Mouse (Mus musculus): ENCODE data around the gene Dpp6. TPM values are rescaled to one million over a fixed set of nuclear protein-coding genes. Genes with fewer than 3 reads are reported as not detected.

Dpp6 gene
- polyA plus RNA-seq, 1 experiment from 2014 or later = 42.0 TPM

DNA sequence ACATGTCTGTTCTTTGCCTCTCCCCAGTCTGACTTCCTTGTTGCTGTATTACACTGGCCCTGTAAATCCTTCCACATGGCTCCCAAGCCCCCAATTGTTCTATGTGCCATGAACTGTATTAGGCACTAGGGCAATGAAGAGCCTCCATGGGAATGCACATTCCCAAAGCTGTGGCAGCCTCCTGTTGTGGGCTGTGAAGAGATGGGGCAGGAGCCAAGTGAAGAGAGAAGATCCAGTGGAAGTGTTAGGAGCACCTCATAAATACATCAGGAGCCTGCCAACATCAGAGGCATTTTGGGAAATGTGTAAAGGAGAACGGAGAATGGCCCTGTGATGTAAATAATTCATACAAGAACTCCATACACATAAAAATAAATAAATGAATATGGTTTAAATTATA, 824.9 kb downstream of the Dpp6 start:
- Histone ChIP-seq H3K9ac (replicated peaks; ENCODE audit: low read depth, low read length) (no peak overlapping the region), H3K9me3 (ENCODE audit: control insufficient read depth, low read length) (no peaks in the 10 kb centered on the region), H3K27ac (ENCODE audit: low read length) (no peak overlapping the region), H3K4me3 (replicated peaks; ENCODE audit: low read length) (no peak overlapping the region), H3K27me3 (replicated peaks; ENCODE audit: control insufficient read depth, insufficient read depth, low read length) (no peaks in the 10 kb centered on the region), H3K4me2 (ENCODE audit: low read length) (no peak overlapping the region), H3K36me3 (ENCODE audit: control insufficient read depth, insufficient read depth) (no peaks in the 10 kb centered on the region; the same call in 1 of the 2 replicates), H3K4me1 (replicated peaks; ENCODE audit: control insufficient read depth, insufficient read depth, low read length) (no peaks in the 10 kb centered on the region)
- ATAC-seq = no peak
- 64% methylated on average over 1 of the region's 1 CpGs for WGBS

DNA sequence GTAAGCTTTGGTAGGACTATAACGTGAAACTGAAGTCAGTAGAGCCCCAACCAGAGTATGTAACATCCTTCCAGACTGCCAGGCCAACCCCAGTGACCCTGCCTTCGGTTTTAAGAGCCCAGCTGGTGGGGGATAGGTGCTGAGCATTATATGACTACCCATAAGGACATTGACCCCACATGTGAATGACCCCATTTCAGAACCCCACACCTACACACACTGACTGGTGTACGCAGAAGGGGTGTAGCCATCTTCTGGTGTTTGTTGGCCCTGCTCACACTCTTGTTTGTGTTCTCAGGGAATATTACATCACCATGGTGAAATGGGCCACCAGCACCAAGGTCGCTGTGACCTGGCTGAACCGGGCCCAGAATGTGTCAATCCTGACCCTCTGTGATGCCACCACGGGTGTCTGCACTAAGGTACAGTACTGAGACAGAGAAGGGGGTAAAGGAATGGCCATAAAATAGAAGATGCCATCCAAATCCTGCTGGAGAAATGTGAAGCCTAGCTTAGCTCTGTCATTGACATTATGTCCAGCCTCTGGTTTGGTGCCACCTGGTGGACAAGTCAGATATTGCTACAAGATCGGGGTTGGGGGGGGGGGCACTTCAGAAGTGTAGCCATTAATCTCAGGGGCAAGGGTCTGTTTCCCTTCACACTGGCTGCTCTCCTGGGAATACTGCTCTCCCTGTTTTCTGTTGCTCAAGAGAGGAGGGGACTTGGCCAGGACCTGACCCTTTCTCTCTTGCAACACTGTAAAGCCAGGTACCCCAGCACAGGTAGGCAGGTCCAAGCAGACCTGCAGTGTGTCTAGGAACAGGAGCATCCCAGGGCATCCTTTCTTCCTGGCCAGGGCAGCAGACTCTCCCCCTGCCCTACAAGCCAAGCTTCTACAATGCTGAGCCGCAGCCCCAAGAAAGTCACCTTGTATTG, 835.1 kb downstream of the Dpp6 start:
- Histone ChIP-seq H3K27ac (ENCODE audit: low read length) (no peak overlapping the region), H3K4me2 (ENCODE audit: low read length) (no peak overlapping the region), H3K9ac (replicated peaks; ENCODE audit: low read depth, low read length) (no peak overlapping the region), H3K9me3 (ENCODE audit: control insufficient read depth, low read length) (no peaks in the 10 kb centered on the region), H3K27me3 (replicated peaks; ENCODE audit: control insufficient read depth, insufficient read depth, low read length) (no peaks in the 10 kb centered on the region), H3K4me3 (replicated peaks; ENCODE audit: low read length) (no peak overlapping the region), H3K36me3 (ENCODE audit: control insufficient read depth, insufficient read depth) (no peaks in the 10 kb centered on the region), H3K4me1 (replicated peaks; ENCODE audit: control insufficient read depth, insufficient read depth, low read length) (no peaks in the 10 kb centered on the region)
- ATAC-seq = no peak; the same call in 1 of the 2 replicates
- WGBS = 54% methylated on average over 8 of the region's 8 CpGs

DNA sequence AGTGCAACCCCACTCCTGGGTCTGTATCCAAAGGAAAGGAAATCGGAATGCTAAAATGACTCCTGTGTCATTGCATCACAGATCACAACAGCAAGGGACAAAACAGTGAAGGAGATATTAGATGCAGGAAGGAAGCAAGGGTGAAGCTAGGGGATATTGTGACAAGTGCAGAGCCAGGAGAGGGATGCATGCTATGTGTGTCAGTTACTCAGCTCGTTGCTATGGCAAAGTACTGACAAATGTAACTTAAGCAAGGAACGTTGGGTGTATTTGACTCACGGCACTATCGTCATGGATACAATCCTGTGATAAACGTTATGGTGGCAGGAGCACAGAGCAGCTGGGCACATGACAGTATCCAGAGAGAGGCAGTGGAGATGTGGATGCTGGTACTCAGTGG, 839.1 kb downstream of the Dpp6 start:
- 0 out of 2 replicates have a peak, but pooled peaks have one; percentile 30 for ATAC-seq
- H3K27ac ChIP-seq (ENCODE audit: low read length) = no peak overlapping the region
- no peak overlapping the region for H3K4me2 ChIP-seq (ENCODE audit: low read length)
- 59% methylated on average over 6 of the region's 6 CpGs for WGBS
- no peaks in the 10 kb centered on the region for H3K27me3 ChIP-seq (replicated peaks; ENCODE audit: control insufficient read depth, insufficient read depth, low read length)
- no peaks in the 10 kb centered on the region for H3K36me3 ChIP-seq (ENCODE audit: control insufficient read depth, insufficient read depth)
- no peak overlapping the region for H3K9ac ChIP-seq (replicated peaks; ENCODE audit: low read depth, low read length)
- no peak overlapping the region for H3K4me3 ChIP-seq (replicated peaks; ENCODE audit: low read length)
- no peaks in the 10 kb centered on the region for H3K4me1 ChIP-seq (replicated peaks; ENCODE audit: control insufficient read depth, insufficient read depth, low read length)
- H3K9me3 ChIP-seq (ENCODE audit: control insufficient read depth, low read length) = no peaks in the 10 kb centered on the region

DNA sequence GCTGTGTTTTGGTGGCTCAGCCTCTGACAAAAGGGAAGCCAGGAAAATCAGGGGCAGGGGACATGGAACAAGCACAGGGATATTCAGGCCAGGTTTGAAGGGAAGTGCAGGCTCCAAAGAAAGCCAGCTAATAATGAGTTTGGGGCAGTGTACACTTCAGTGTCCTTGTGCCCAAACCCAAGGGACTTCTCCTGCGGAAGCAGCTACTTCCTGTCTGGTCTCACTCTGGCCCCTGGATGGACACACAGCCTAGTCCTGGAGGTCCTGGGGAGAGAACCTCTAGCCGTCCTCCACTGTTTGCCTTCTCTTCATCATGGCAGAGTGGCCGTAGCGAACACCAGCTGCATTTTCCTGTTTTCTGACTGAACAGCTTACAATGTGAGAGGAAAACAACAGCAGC, 840.7 kb downstream of the Dpp6 start:
- H3K4me1 ChIP-seq (replicated peaks; ENCODE audit: control insufficient read depth, insufficient read depth, low read length) = no peaks in the 10 kb centered on the region
- no peaks in the 10 kb centered on the region for H3K27me3 ChIP-seq (replicated peaks; ENCODE audit: control insufficient read depth, insufficient read depth, low read length)
- no peak for ATAC-seq
- H3K4me2 ChIP-seq (ENCODE audit: low read length) = no peak overlapping the region
- no peaks in the 10 kb centered on the region for H3K9me3 ChIP-seq (ENCODE audit: control insufficient read depth, low read length)
- H3K9ac ChIP-seq (replicated peaks; ENCODE audit: low read depth, low read length) = no peak overlapping the region
- WGBS = 64% methylated on average over 4 of the region's 4 CpGs
- no peak overlapping the region for H3K27ac ChIP-seq (ENCODE audit: low read length)
- no peaks in the 10 kb centered on the region for H3K36me3 ChIP-seq (ENCODE audit: control insufficient read depth, insufficient read depth)
- no peak overlapping the region for H3K4me3 ChIP-seq (replicated peaks; ENCODE audit: low read length)

DNA sequence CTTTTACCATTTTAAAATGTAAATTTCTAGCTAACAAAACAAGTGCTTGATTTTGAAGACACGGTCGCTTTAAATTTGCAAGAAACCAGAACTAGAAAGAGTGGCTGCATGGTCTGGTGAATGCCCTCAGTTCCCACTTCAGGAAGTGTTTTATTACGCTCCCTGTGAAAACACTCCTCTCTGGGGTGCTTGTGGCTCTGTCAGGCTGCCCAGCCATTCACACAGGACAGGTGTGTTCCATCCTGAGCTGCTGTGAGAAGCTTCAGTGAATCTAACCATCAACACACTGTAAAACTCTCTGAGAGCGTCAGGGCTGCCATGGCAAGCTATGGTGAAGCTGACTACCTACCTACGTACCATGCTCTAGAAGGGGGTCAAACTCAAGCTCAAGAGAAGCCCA, 841.2 kb downstream of the Dpp6 start:
- H3K4me1 ChIP-seq (replicated peaks; ENCODE audit: control insufficient read depth, insufficient read depth, low read length) = no peaks in the 10 kb centered on the region
- H3K27ac ChIP-seq (ENCODE audit: low read length) = no peak overlapping the region
- no peak for ATAC-seq
- no peaks in the 10 kb centered on the region for H3K36me3 ChIP-seq (ENCODE audit: control insufficient read depth, insufficient read depth)
- H3K9ac ChIP-seq (replicated peaks; ENCODE audit: low read depth, low read length) = no peak overlapping the region
- no peaks in the 10 kb centered on the region for H3K27me3 ChIP-seq (replicated peaks; ENCODE audit: control insufficient read depth, insufficient read depth, low read length)
- H3K4me2 ChIP-seq (ENCODE audit: low read length) = no peak overlapping the region
- 84% methylated on average over 5 of the region's 5 CpGs for WGBS
- H3K4me3 ChIP-seq (replicated peaks; ENCODE audit: low read length) = no peak overlapping the region
- no peaks in the 10 kb centered on the region for H3K9me3 ChIP-seq (ENCODE audit: control insufficient read depth, low read length)

DNA sequence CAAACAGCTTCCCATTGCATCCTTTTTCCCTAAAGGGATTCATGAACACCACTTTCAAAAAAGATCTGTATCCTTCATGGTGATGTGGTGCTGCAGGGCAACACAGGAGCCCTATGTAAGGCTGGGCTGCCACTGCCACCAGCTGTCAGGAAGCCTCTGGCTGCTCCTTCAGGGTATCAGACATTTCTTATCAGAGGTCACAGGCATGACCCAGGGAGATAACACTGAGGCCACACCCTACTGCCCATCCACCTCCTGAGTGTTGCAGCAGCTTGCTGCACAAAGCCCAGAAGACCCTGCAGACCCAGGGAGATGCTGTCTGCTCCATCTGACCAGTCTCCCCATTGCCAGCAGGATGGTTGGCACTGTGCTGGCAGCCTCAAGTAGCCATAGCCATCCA, 841.6 kb downstream of the Dpp6 start:
- H3K4me2 ChIP-seq (ENCODE audit: low read length) = no peak overlapping the region
- no peak overlapping the region for H3K4me3 ChIP-seq (replicated peaks; ENCODE audit: low read length)
- no peaks in the 10 kb centered on the region for H3K27me3 ChIP-seq (replicated peaks; ENCODE audit: control insufficient read depth, insufficient read depth, low read length)
- ATAC-seq = no peak
- no peak overlapping the region for H3K27ac ChIP-seq (ENCODE audit: low read length)
- no peaks in the 10 kb centered on the region for H3K4me1 ChIP-seq (replicated peaks; ENCODE audit: control insufficient read depth, insufficient read depth, low read length)
- no peak overlapping the region for H3K9ac ChIP-seq (replicated peaks; ENCODE audit: low read depth, low read length)
- no peaks in the 10 kb centered on the region for H3K9me3 ChIP-seq (ENCODE audit: control insufficient read depth, low read length)
- no peaks in the 10 kb centered on the region for H3K36me3 ChIP-seq (ENCODE audit: control insufficient read depth, insufficient read depth)

DNA sequence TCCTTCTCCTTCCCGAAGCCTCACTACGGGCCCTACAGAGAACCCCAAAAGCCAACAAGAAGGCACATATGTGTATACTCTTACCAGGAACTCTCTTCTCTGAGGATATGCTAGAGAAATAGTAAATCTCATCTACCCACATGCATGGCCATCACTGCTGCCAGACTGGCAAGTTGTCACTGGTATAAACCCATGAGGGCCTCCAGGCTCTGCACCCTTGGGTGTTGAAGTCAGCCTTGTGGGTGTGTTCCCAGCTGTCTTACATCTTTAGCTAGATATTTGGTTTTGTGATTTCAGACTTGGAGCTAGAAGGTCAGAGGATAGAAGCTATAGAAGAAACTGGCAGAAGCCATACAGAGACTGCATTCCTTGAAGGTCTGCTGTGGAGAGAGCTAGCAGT, 842.0 kb downstream of the Dpp6 start:
- no peak overlapping the region for H3K9ac ChIP-seq (replicated peaks; ENCODE audit: low read depth, low read length)
- no peak for ATAC-seq
- H3K27ac ChIP-seq (ENCODE audit: low read length) = no peak overlapping the region
- H3K4me2 ChIP-seq (ENCODE audit: low read length) = no peak overlapping the region
- no peaks in the 10 kb centered on the region for H3K9me3 ChIP-seq (ENCODE audit: control insufficient read depth, low read length)
- WGBS = 97% methylated on average over 2 of the region's 2 CpGs
- H3K27me3 ChIP-seq (replicated peaks; ENCODE audit: control insufficient read depth, insufficient read depth, low read length) = no peaks in the 10 kb centered on the region
- H3K36me3 ChIP-seq (ENCODE audit: control insufficient read depth, insufficient read depth) = no peaks in the 10 kb centered on the region
- no peak overlapping the region for H3K4me3 ChIP-seq (replicated peaks; ENCODE audit: low read length)
- no peaks in the 10 kb centered on the region for H3K4me1 ChIP-seq (replicated peaks; ENCODE audit: control insufficient read depth, insufficient read depth, low read length)

DNA sequence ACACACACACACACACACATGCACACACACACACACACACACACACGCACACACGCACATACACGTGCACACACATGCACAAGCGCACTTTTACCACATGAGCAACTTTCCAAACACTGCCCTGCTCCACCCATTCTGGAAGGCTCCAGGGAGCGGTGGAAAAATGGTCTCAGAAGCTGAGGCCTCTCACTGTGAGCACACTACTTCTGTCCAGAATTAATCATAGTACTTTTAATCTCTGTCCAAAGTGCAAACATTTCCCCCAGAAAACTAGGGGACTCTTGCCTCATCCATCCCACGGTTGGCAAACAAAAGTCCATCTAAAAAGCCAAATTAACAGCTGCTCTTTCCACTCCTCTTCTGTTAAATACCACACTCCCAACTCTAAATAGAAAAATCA, 842.8 kb downstream of the Dpp6 start:
- ATAC-seq = no peak
- Histone ChIP-seq H3K27me3 (replicated peaks; ENCODE audit: control insufficient read depth, insufficient read depth, low read length) (no peaks in the 10 kb centered on the region), H3K9ac (replicated peaks; ENCODE audit: low read depth, low read length) (no peak overlapping the region), H3K4me3 (replicated peaks; ENCODE audit: low read length) (no peak overlapping the region), H3K4me2 (ENCODE audit: low read length) (no peak overlapping the region), H3K36me3 (ENCODE audit: control insufficient read depth, insufficient read depth) (no peaks in the 10 kb centered on the region), H3K4me1 (replicated peaks; ENCODE audit: control insufficient read depth, insufficient read depth, low read length) (no peaks in the 10 kb centered on the region), H3K27ac (ENCODE audit: low read length) (no peak overlapping the region), H3K9me3 (ENCODE audit: control insufficient read depth, low read length) (no peaks in the 10 kb centered on the region)
- 93% methylated on average over 5 of the region's 6 CpGs for WGBS

DNA sequence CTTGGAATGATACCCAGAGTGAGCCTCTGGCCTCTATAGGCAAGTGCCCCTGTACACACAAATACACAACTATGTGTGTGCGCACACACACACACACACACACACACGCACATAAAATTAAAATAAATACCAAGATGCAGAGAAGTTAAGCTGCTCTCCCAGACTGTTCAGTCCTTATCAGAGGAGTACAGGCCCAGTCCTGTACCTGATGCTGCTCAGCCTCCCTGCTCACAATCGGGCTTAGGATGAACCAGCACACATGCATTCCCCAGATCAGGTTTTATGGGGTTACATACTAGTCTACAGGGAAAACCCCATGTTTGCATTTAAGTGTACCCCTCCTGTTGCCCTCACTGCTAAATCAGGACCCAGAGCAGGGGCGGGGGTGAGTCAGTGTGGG, 847.1 kb downstream of the Dpp6 start:
- Histone ChIP-seq H3K4me2 (ENCODE audit: low read length) (no peak overlapping the region), H3K4me1 (replicated peaks; ENCODE audit: control insufficient read depth, insufficient read depth, low read length) (no peaks in the 10 kb centered on the region), H3K9ac (replicated peaks; ENCODE audit: low read depth, low read length) (no peak overlapping the region), H3K36me3 (ENCODE audit: control insufficient read depth, insufficient read depth) (peaks cover 2% of the 10 kb centered on the region; the same call in 1 of the 2 replicates), H3K4me3 (replicated peaks; ENCODE audit: low read length) (no peak overlapping the region), H3K27me3 (replicated peaks; ENCODE audit: control insufficient read depth, insufficient read depth, low read length) (no peaks in the 10 kb centered on the region), H3K27ac (ENCODE audit: low read length) (no peak overlapping the region), H3K9me3 (ENCODE audit: control insufficient read depth, low read length) (no peaks in the 10 kb centered on the region)
- WGBS = 92% methylated on average over 4 of the region's 4 CpGs
- no peak for ATAC-seq

All from forebrain, embryonic 16.5 days (tissue).